Mouse (Mus musculus) cerebellum, adult (tissue): ENCODE measurements around the gene Nob1.
A peak's percentile ranks its signal among the peaks of the same experiment; 100 is the strongest.

Source experiments
- ATAC-seq: cut with Nextera tagmentation; 2 replicates; pipeline ENCODE4 v1.9.2; 2017; ENCODE audit warnings: mild to moderate bottlenecking, moderate library complexity, mixed read lengths; ENCODE audit not compliant: insufficient number of reproducible peaks, low FRiP score, low TSS enrichment

Gene Nob1

GRCm38 (mm10) chr8:107436841-107437421, 12.1 kb upstream of the Nob1 start:
- ATAC-seq: 0 out of 2 replicates have a peak, but pooled peaks have one; percentile 8

DNA sequence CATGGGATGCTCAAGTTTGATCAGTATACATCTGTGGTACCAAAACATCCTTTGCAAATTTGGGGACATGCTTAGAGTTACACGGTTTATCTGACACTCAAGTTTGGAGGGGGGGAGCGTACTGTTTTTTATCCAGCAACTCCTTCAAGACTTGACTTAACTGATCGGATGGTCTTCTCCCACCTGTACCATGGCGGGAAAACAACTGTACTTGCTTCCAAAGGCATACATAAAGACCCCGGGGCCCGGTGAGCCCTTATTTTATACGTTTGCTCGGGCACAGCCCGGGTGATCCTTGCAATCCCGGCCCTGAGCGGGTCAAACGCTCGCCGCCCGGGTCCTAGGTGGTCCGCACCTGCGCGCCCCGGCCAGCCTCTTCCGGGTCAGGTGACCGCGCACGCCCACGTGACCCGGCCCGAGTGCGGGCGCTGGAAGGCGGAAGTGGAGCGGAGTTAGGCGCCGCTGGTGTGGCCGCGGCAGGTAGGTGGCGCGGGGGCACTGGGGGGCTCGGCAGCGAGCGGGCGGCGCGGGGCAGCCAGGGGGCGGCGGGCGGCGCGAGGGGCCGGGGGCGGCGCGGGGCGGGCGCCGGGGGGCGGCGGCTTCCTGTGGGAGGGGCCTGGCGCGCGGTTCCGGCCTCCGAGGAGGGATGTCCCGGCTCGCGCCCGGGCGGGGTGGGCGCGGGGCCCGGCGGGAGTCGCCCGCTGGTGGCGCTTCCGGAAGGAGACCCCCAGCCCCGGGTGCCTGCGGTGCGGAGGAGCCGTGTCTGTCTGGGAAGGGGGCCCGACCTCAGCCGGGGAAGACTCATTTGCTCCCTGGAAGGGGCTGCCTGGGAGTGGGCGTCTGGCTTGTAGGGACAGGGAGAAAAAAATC, 11.3 kb upstream of the Nob1 start, which contains the start of gene Wwp2:
TSS of gene Wwp2 (plus strand) at position 404 of the 870 bp plus-strand sequence.
- ATAC-seq: peak; percentile 76

DNA sequence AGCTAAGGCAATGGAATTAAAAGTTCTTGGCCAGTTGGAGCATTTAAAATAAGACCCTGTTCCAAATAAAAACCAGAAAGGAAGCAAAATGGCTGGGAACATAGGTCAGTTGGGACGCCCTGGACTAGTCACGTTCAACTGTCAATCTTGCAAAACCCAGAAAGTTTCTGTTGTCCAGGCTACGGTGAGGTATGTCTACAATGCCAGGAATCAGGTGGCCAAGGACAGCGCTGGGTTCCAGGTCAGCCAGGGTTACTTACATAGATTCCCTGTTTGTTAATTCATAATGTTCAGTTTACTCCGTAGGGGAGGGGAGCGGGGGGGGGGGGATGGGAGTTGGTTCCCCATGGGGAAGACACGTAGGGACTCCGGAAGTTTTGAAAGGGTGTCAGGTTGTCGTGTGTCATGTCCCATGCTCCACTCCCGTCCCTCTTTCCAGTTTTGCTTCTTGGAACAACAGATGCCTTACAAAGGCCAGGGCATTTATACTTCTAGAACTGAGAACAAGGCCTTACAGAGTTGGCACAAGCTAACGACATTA, 10.6 kb upstream of the Nob1 start:
- ATAC-seq: no peak

- ATAC-seq: no peak
Measured at GRCm38 (mm10) chr8:107430821-107431220, 6.0 kb upstream of the Nob1 start.

- ATAC-seq: no peak
Measured at GRCm38 (mm10) chr8:107425230-107425597, 363 bp upstream of the Nob1 start.

GRCm38 (mm10) chr8:107424176-107424575, 675 bp downstream of the Nob1 start:
- no peak for ATAC-seq

GRCm38 (mm10) chr8:107417001-107417400, 7.8 kb downstream of the Nob1 start:
- ATAC-seq: no peak

- no peak for ATAC-seq
Measured at GRCm38 (mm10) chr8:107413881-107414280, 11.0 kb downstream of the Nob1 start.

DNA sequence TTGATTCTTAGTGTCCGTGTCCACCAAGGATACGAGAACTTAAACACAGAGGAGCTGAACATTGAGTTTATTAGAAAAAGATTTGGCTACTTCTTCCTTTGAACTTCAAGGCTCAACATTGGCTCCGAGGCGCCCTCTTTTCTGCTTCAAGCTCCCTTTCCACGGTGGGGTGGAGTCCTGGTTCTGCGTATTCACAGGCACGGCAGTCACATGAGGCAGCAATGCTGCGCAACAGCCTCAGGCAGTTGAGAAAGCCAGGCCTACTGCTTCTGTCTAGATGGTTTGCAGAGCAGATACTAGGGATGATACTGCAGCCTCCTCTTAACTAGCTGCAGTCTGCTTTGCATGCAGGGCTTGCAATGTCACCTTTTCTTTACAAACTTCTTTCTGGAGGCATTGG, 12.3 kb downstream of the Nob1 start:
- no peak for ATAC-seq

- no peak for ATAC-seq
Measured at GRCm38 (mm10) chr8:107411391-107411790, 13.5 kb downstream of the Nob1 start.

GRCm38 (mm10) chr8:107405935-107406334, 18.9 kb downstream of the Nob1 start:
- no peak for ATAC-seq

DNA sequence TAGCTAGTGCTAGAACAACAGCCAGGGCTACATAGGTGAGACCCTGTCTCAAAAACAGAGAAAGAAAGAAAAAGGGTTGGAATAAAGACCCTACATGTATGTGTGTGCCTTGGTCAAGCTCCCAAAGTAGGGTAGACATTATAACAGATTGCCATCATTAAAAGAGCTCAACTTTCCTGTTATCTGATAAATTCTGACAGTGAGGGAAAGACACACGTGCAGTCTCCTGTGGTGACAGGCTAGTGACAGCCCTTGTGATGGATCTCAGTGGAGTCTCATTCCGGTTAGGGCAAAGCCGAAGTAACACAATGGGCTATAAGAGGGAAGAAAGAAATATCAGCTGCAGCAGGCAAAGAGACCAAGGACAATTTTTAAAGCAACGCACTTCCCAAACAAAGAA, 20.8 kb downstream of the Nob1 start:
- ATAC-seq: no peak

DNA sequence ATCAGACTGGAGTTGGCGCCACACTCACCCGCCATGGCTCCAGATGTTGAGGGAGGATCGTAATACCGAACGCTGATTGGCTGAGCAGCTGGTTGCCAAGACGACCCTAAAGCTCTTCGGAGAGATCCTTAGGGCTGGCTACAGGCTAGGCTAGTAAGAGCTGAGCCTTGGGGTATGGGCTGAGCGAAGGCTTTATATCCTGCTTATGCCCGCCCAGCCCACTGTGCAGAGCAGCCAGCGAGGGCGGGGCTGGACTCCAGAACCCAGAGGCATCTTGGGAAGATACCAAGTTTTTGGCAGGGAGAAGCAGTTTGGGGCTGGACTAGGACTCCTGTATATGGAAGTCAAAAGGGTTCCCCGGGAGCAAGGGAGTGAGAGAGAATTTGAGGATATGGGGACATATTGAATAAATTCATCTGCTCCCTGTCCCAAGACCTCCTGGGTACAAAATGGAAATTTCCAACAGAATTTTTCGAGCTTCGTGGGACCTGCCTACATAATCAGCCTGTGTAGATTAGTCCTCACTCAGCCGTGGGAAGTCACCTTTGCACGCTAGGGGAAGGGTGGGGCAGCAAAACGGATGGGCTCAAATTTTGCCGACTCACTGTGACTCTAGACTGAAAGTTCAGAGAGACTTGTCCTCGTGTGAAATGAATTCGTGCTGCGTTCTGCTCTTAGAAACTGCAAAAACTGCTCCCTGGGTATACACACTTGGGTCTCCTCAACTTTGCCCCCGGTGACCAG, 21.6 kb downstream of the Nob1 start, which contains the start of gene Nqo1:
TSS of gene Nqo1 (minus strand) at position 169 of the 744 bp plus-strand sequence.
- peak; percentile 59 for ATAC-seq

DNA sequence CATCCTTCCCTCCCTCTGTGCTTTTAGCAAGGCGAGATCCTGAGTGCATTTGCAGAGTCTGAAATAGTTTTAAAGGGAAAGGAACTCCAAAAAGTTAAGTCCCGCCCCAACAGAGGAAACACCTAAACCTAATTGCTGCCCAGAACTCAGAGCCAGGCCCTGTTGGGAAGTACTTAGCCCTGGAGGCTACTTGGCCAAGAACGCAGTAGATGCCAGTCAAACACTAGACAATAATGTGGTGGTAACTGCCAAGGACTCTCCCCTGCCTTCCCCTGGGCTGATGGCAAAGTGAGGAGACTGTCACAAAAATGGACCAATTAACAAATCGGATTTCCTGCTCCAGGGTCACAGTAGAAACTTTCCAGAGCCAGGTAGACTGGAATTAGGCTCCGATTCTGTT, 23.0 kb downstream of the Nob1 start:
- ATAC-seq: no peak

DNA sequence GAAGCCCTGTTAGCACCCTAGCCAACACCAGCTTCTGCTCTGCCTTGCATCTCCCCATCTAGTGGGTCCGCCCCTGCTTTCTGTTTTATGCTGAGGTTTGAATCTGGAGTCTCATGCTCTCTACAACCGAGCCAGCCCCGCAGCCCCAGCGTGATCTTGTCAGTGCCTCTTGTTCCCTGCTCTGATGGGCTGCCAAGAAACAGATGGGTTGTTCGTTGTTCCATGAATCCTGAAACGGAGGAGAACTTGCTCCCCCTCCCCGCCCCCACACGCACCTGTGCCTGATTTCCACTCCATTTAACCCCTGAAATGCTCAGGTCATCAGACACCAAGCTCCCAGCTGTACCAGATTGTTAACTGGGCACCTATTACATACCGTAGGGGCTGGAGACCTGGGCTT, 25.4 kb downstream of the Nob1 start:
- peak; percentile 62 for ATAC-seq

DNA sequence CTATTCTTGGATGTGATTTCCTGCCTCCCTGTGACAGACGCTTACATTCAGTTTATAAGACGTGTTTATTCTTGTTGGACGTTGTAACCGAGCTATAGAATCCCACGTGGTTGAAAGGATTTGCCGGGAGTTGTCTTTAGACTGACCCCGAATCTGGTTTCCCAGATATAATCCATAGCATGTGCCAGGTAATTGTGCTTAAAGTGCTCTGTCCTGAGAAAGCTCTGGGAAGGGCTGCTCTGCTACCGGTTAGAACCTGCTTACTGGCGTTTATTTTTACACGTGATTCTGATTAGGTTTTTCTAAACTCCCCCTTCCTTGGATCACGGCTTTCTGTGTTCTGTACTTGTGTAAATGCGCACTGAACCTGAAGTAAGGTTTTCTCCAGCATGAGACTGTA, 27.2 kb downstream of the Nob1 start:
- ATAC-seq: no peak

GRCm38 (mm10) chr8:107396106-107396670, 28.7 kb downstream of the Nob1 start:
- no peak for ATAC-seq

DNA sequence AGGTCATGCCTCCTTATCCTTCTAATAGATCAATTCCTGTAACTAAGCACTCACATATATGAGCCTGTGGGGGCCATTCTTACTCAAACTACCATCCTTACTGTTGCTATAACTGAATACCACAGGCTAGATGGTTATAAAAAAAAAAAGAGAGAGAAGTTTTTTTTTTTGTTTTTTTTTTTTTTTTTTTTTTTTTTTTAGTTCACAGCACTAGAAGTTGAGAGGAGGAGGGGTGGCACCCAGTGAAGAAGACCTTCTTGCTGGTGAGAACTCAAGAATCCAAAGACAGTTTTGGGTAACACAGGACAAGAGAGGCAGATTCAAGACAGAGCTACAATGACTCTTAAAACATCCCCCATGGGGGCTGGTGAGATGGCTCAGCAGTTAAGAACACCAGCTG, 29.5 kb downstream of the Nob1 start:
- no peak for ATAC-seq

- no peak for ATAC-seq
Measured at GRCm38 (mm10) chr8:107391136-107391516, 33.7 kb downstream of the Nob1 start.

- ATAC-seq: no peak
Measured at GRCm38 (mm10) chr8:107390476-107391135, 34.2 kb downstream of the Nob1 start.
